Mouse (Mus musculus) thymus, adult 2 months (tissue): ENCODE measurements at regions not wholly inside any gene's neighbourhood (a gene's known extent, or its start where the extent isn't known, plus 50 kb on each side); places are given as distances from the start of the nearest gene placed in this dataset.

ENCODE experiments used
- CTCF ChIP-seq: fragments of 200-500 bp; IDR thresholded peaks from 2 replicates; pipeline ENCODE4 v1.5.1; 2012; ENCODE audit warnings: mild to moderate bottlenecking, control low read depth, low read length, moderate library complexity, borderline replicate concordance; ENCODE audit not compliant: control insufficient read depth, poor library complexity, insufficient read depth; ENCODE audit errors: extremely low read depth
- POLR2A ChIP-seq: fragments of 200-500 bp; IDR thresholded peaks from 2 replicates; pipeline ENCODE4 v1.6.1; 2012; ENCODE audit warnings: mild to moderate bottlenecking, low read length, control low read depth, moderate library complexity; ENCODE audit not compliant: control insufficient read depth, poor library complexity, insufficient read depth; ENCODE audit errors: extremely low read depth

GRCm38 (mm10) chr12:69434315-69434714 is 62.1 kb upstream of the Gm9887 start:
- TF ChIP-seq CTCF (no peak), POLR2A (no peak)
